Mouse (Mus musculus): ENCODE measurements around the gene Kcnd3.

The Kcnd3 gene

DNA sequence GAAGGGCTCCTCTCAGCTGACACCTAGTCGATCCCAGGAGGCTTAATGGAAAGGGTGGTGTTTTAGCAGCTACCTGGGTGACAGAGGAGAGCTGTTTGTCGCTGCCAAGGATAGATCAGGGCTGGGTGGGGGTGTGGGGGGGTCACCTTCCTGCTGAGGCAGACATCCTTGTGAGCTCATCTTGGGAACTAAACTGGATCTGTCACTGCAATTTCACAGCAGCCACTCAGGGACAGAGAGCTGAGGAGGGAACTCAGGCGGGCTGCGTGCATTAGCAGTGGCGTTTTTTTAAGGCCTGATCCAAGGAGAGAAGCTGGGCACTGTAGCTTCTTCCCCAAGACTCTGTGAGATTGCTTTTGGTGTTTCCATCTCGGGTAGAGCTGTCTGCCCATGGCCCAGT lies 129.0 kb downstream of the Kcnd3 start:
- peak in 1 of 2 experiments; percentile 11 for DNase-seq (ENCODE audit: low spot score in 2 of 2)

DNA sequence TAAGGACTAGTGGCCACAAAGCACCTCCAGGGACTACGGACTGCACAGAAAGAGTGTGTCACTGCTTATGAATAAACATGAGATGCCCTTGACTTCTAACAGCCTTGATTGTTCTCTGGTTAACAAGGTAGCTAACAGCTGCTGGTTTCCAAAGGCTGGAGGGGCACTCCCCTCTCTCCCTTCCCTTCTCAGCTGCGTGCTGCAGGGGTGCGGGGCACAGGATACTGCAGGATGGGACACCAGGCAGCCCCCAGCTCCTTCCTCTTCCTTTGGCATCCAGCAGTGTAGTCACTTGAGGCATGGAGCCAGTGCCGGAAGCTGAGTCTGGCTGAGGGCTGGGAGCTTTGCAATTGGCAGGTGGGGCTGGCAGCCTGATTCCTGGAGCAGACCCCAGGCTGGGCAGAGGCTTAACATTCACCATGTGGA lies 133.6 kb downstream of the Kcnd3 start:
- DNase-seq (ENCODE audit: low spot score in 2 of 2) = peak; percentile 82 to 83

DNA sequence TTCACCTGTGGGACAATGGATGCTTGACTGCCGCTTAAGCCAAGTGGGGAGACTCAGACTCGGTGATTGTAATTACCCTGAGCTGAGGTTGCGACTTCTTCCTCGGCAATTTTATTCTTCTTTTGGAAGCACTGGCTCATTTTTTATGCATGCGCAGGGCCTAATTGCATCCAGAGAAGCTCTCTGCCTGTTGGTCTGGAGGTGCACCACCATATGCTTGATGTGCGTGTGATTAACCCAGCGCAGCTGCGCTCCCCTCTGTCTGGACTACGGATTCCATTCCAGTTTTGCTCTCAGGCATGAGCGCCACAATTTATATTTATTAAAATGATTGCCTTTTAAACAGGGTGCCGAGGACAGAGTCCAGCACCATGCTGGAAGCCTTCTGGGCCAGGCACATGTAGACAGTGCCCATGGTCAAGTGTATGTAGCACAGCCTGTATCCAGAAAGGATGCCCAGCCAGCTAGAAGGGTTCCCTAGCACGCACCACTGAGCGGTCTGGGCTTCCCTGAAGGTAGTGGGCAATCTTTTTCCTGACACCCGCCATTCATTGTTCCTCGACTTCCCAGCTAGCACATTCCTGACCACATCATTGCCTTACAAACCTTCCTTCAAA lies 138.0 kb downstream of the Kcnd3 start:
- DNase-seq (ENCODE audit: low spot score in 2 of 2) = no peak

DNA sequence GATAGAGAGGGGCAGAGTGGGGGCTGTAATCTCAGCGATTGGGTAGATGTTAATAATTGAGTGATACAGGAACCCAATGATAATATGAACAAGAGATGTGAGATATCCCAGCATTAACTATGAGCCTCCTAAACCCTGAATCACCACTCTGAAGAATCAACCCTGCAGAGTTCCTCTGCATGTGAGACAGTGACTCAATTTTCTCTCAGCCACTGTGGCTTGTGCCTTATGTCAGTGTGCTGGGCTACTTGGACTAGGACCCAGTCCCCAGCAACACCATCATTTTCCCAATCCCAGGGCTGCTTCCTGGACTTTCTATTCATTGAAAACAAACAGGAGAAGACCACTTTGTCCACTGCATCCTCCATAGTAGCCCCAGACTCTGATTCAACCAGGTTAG lies 139.6 kb downstream of the Kcnd3 start:
- DNase-seq (ENCODE audit: low spot score in 2 of 2) = no peak

DNA sequence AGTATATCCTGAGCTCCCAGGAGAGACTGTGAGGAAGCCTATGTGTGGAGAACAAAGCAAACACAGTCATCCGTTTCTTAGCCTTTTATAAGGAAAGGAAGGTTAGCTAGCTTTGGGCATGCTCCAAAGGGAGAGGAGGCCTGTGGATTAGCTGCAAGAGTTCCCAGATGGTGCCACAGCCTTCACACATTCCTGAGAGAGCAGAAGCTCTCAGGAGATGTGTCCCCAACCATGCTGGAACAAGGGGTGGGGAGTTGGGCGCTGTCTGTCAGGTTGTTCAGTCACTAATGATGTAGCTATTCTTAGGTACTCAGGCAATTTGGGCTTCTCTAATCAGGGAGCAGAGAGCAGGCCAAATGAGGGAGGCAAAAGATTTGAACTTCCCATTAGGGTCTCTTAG lies 140.1 kb downstream of the Kcnd3 start:
- no peak for DNase-seq (ENCODE audit: low spot score in 2 of 2)

DNA sequence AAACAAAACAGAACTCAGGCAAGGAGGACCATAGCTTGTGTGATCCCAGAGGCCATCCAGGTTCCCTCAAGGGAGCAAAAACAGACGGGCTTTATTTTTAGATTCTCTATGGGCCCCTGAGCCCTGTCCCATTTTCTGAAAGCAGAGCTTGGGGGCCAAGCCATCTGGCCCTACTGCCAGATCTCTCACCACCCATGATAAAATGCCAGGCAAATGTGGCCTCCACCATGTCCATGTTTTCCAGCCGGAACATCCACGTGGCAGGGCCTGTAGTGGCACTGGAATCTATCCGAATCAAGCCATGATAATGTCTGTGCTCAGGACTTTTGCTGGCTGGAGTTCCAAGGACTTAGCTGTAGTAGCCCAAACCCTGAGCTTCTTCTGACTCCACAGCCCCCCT lies 148.4 kb downstream of the Kcnd3 start:
- peak in 1 of 2 experiments; percentile 14 for DNase-seq (ENCODE audit: low spot score in 2 of 2)

DNA sequence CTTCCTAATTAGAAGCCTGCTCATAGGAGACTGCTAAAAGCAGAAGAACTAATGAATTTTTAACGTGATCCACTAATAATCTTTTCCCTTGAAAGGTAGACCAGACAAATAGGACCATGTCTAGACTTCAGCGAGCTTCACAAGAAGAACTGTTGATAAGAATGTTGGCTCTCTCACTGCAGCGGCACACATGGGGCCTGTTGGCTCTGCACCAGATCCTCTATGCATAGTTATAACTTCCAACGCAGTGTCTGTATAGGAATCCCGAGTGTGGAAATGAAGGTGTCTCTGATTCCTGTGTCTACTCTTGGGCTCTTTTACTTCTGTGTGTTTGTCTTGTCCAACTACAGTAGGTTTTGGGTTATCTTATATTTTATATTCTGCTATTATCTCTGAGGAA lies 150.8 kb downstream of the Kcnd3 start:
- no peak for DNase-seq (ENCODE audit: low spot score in 2 of 2)

DNA sequence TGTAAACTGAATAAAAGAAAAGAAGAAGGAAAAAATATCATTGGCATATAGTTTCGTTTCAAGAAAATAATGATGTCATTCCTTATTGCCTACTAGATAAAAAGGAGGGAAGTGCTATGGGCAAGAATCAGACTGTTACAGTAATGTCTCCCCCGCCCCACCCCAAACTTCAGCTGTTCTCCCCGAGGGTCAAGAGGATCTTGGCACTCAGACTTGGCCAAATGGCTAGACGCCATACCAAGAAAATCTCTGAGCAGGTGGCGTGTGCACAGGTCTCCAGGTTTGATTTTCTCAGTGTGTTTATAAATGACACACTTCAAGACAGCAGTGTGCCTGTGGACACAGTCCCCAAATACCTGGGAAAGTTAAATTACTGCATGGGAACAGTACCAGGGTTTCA lies 153.6 kb downstream of the Kcnd3 start:
- no peak for DNase-seq (ENCODE audit: low spot score in 2 of 2)

DNA sequence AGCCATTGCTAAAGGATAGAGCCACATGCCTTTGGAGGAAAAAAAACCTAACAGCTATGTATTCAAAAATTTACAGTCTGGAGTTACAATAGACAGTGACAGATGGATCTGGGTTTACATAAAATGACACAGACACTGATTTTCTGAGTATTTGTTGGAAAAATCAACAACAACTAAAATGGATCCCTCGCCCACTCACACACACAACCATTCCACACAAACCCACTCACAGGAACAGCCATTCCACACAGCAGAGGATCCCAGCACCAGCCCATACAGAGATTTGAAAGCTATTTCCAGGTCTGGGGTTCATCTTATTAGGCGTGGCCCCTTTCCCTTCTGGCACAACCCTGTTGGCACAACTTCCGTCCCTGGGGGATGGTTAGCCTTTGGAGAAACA lies 156.7 kb downstream of the Kcnd3 start:
- DNase-seq (ENCODE audit: low spot score in 2 of 2) = no peak

DNA sequence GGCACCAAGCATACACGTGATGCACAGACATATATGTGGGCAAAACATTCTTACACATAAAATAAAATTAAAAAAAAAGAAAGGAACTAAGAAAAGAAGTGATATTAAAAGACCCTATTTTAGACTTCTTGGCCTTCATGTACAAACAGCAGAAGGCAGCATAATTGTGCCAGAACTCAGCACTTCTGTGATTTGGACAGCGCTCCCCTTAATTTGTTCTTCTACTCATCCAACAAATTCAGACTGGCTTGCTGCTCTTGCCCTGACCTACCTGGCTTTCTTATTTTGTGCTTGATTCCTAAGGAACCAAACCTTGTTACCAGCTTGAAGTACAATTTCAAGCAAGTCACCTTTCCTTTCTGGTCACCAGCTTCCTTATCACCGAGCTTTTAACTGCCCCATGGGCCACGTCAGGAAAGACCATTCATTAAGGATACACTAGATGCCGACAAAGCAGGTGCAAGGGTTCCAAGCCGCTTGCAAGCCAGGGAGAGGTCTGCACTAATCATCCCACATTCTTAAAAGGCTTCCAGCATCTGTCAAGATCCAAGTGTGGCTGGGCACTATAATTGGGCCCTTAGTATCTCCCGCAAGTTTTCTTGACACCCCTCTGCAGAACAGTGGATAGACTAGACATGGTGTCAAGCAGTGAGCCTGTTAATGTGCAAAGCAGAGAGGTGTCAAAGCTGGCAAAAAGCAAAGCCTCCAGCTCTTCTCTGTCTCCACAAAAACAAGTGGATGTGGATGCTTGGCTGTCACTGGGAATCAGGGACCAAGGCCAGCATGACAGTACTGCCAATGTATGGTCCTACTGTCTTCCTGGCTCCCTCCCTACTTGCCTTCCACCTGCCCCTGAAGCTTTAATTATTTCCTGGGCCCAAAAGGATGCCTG lies 159.6 kb downstream of the Kcnd3 start:
- DNase-seq (ENCODE audit: low spot score in 2 of 2) = no peak

DNA sequence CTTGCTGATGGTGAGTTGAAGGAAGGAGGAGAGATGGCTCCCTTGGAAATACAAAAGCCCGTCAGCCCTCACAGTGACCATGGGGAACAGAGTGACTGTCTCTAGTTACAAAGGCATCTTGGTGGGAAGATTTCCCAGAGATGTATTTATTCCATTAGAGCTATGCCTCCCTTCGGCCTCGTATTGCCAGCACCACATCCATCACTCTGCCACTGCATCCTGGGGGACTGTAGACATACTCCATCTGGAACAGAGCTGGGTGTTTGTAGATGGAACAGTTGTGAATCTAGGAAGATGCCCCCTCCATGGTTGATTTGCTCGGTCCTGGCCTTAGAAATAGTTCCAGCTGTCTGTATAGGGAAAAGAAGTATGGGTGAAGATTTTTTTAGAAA lies 160.3 kb downstream of the Kcnd3 start:
- DNase-seq (ENCODE audit: low spot score in 2 of 2) = no peak

DNA sequence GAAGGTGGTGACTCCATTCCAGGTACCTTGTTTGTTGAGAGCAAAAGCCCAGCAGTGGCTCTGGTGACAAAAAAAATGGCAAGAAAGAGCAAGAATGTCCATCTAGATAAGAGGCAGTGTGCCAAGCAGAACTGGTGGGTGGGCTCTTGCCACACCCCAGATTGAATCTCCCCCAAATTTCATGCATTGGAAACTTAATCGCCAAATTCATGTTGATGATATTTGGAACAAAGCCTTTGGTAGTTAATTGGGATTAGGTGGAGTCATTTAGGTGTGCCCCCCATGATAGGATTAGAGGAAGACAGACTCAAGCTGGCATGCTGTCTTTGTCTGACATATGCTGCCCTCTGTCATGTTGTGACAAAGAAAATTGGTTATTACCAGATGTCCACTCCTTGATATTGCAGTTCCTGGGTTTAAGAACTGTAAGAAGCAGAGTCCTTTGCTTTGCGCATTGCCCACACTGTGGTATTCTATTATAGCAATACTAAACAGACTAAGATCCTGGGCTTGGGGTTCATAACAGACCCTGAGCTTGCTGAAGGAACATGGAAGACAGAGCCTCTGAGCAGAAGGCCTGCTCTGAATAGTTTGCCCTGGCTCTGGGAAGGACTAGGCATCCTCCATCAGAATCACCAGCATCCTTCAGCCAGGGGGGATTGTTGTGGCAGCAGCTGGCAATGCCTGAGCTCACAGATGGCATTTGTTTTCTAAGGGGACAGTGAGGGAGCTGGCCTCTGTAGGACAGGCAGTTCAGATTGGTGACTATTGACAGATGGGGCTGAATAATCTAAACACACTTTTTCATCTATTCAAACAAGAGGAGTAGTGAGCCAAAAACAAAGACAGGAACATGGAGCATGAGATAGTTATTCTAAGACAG lies 165.0 kb downstream of the Kcnd3 start:
- DNase-seq (ENCODE audit: low spot score in 2 of 2) = no peak

DNA sequence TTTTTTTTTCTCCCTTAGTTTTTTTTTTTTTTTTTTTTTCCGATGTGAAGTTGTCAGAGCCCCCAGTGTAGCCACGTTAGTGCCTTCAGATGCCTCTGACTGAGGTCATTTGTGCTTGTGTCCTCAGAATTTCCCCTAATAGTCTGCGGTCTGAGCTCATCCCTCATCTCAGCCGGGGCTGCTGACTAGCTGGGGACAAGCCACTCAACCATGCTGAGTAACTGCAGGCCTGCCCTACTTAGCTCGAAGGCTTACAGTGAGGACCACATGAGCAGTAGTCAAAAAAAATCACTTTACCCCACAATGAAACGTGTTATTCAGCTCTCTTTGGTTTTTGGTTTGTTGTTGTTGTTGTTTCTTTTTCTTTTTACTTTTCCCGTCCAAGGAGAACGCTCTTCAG lies 169.0 kb downstream of the Kcnd3 start:
- no peak for DNase-seq (ENCODE audit: low spot score in 2 of 2)

DNA sequence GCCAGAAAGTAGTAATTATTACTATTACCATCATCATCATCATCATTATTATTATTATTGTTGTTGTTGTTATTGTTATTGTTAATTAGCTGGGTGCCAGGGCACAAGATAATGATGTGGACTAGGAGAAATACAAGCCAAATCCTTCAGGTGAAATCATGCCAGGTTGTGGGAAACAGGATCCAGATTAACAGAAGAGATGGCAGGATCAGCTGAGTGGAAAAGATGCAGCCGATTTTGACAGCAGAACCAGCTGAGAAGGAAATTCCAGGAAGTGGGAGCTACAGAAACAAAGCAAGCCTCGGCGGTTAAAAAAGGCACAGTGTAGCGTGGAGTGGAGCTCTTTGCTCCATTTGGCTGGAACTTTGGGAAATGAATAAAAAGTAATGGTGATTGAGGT lies 171.0 kb downstream of the Kcnd3 start:
- DNase-seq (ENCODE audit: low spot score in 2 of 2) = no peak

DNA sequence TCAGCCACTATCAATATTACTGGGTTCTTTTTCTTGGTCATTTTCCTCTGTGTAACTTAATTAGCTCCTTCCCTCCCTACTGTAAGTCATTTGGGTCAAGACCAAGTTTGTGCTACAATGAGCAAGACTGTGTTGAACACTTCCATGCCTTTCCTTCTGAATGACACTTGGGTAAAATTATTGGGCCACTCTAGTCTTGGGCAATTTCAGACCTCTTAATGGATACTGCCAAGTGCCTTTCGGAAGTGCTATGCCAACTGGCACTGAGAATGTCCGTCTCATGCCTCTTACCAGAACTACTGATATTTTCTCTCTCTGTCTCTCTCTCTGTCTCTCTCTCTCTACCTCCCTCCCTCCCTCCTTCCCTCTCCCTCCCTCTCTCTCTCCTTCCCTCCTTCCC lies 173.8 kb downstream of the Kcnd3 start:
- DNase-seq (ENCODE audit: low spot score in 2 of 2) = no peak

DNA sequence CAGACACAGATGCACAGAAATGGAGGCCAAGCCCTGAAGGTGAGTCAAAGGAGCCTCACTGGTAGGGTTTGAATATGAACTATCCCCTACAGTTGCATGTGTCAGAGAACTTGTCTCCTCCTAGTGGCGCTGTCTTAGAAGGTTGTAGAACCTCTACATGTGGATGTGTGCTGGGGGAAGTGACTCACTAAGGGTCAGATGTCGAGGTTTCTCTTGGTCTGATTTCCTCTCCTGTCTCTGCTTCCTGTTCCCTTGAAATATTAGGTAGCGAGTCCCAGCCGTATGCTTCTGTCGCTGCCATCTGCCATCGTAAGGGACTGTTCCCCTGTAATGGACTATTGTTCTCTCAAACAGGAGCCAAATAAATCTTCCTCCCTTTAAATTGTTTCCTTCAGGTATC lies 175.1 kb downstream of the Kcnd3 start:
- DNase-seq (ENCODE audit: low spot score in 2 of 2) = no peak

DNA sequence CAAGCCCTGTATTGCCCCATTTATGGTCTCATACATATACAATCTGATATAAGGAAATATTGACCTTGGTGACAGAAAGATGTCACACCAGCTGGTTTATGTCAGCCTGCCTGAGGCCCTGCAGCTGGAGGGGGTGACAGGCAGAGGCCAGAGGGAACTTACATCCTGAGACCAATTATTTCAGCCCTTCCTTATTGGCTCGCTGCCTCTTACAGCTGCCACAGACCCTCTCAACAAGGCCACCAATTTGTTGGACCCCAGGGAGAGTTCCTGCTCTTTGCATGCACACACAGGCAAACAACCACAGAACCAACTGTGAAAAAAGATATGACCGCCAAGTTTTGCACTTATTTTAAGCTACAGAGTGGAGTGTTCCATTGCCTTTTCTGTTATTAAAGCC lies 180.2 kb downstream of the Kcnd3 start:
- no peak for DNase-seq (ENCODE audit: low spot score in 2 of 2)

DNA sequence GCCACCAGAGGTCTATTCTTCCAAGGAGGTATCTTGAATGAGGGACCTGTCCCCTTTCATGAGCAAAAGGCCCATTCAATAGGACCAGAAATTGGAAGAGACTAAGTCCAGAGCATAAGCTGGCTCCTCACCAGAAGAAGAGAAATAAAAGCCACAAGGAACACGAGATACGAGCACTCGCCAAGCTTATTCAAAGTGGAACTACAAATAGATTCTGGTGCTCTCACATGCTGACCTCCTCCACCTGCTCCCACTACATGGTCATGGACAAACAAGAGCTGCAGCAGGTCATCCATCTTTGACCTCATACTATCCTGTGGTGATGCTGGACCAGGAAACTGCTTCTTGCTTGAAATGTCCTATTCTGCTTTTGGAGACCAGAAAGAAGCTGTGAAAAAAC lies 180.9 kb downstream of the Kcnd3 start:
- no peak for DNase-seq (ENCODE audit: low spot score in 2 of 2)

DNA sequence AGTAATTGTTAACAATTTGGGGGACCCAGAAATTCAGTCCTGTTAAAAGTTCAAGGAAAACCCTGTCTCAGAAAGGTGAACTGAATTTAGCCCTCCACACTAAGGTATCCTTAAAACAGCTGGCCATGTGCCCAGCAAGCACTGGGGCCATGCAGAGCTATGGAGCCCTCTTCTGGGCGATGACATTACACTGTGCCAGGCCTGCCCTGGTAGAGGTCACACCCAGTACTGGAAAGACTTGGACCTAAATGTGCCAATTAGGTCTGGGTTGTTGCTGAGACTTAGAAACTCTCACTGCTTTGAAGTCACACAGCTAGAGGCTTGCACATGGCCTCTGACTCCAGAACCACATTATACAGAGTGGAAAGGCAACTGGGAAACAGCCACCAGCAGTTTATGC lies 190.1 kb downstream of the Kcnd3 start:
- DNase-seq (ENCODE audit: low spot score in 2 of 2) = peak; percentile 56 to 59

DNA sequence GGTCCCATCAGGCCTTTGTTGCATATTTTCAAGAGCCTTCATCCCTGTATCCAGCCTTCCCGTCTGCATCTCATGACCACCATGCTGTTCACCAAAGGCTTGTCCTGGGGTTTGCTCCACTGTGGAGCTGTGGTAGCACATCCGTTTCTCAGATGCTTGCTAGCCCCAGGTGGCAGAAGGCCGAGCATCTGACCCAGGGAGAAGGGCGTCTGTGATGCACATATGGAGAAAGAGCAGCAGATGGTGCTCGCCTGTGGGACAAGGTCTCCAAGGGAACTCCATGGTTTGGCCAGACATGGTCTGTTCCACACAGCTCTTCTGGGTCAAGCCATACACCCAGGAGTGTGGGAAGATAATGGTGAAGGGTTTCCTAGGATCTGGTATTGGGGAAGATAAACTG lies 191.4 kb downstream of the Kcnd3 start:
- DNase-seq (ENCODE audit: low spot score in 2 of 2) = no peak

DNA sequence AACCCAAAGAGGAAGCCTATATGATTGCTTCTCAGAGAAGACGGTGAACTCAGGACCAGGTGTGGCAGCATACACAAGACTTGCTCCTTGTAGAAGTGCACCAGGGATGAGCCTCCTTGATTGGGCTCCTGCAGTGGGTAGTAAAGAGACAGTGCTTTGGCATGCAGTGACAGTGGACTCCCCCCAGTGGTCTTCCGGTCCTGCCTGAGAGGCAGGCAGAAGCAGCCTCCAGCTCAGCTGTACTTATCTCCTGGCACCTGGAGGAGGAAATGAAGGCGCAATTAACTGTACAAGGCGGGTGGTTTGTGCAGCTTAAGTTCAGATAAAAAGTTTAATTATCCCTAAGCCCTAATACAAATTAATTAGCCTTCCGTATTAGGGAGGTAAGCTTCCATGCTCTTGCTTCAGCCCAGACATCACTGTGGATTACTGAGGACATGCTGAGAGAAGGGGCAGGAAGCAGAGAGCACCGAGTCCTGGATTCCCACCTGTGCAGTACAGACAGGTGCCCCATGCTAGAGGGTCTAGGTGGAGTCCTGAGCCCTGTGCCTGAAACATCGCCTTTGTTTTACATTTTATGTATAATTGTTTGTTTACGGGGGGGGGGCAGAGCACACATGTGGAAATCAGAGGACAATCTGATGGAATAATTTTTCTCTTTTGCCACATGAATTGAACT lies 196.9 kb downstream of the Kcnd3 start:
- DNase-seq (ENCODE audit: low spot score in 2 of 2) = no peak

All from right cerebral cortex, postnatal 10 days (tissue).